Mouse (Mus musculus): ENCODE measurements around the gene Gas1.

DNA sequence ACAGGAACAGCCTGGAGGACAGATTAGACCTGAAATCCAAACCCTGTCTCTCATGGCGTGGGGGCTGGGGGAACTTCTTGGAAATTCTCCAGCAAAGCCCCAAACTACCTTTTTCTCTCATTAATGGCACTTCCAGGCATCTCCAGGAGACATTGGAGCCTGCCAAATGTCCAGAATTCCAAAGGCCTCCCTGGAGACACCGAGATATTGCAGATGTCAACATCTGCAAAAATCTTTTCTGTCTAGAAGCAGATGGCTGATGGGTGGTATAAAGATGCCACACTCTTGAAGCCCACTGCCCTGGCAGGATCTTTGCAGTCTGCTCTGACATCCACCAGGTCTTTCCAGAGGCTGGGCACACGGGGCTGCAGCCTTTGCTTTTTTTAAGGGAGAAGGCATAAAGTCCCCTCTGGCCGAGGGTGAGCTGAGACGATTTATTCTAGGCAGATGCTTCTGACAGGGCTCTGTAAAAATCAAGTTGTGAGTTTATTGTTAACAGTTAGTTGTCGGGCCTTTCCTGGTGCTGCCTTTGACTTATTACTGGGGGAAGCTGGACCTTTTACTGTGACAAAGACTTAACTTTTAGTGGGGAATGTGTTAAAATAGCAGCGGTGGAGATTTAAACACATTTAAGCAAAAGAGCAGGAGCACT, 4.7 kb downstream of the Gas1 start:
- TF ChIP-seq POLR2A (IDR thresholded peaks at IDR 0.05; ENCODE audit: extremely low read depth, insufficient read depth, low read length), result no peak
- no peak for TF ChIP-seq CTCF (IDR thresholded peaks at IDR 0.05; ENCODE audit: low read depth, low read length)

All from liver, adult 2 months (tissue).